In genomic region chr11:3205207-3205606, GRCm38 (mm10) we compare ENCODE assay signal across 20 mouse cellular contexts.
"Had no signal": no experiment of that assay in that cellular context is flagged by ENCODE, and none has a peak within 500 bp of the region (broad histone marks: within the 10 kb centered on the region; RNA-seq: fewer than 3 reads in every experiment).

No protein-coding gene starts in this region.

- H3K27me3 ChIP-seq: kidney, embryonic 15.5 days; megakaryocyte, embryonic 14.5 days; midbrain, embryonic 15.5 days; neural tube, embryonic 13.5 days; stomach, embryonic 15.5 days had no signal

- H3K4me1 ChIP-seq: stomach, embryonic 15.5 days had no signal

- ATAC-seq: lung, postnatal 0 days; midbrain, embryonic 15.5 days had no signal

- DNase-seq: kidney, adult 11 months; kidney, adult 8-10 months; kidney, postnatal 10 days; kidney, postnatal 36 days; layer of hippocampus, postnatal 36 days; lung, embryonic 14.5 days; lung, postnatal 36 days; retina, postnatal 1 day; right cerebral cortex, postnatal 25 days; spleen, adult 18-20 months; thymus, postnatal 25 days had no signal

- H3K9ac ChIP-seq: kidney, embryonic 15.5 days; lung, embryonic 14.5 days; midbrain, embryonic 15.5 days; neural tube, embryonic 13.5 days; stomach, embryonic 15.5 days had no signal

- H3K9me3 ChIP-seq: kidney, embryonic 15.5 days; megakaryocyte, embryonic 14.5 days; midbrain, embryonic 10.5 days; midbrain, embryonic 15.5 days; neural tube, embryonic 13.5 days; stomach, embryonic 15.5 days had no signal

- H3K4me2 ChIP-seq: kidney, embryonic 15.5 days; lung, embryonic 14.5 days; midbrain, embryonic 15.5 days; neural tube, embryonic 13.5 days; stomach, embryonic 15.5 days had no signal

- H3K27ac ChIP-seq: kidney, embryonic 15.5 days; left cerebral cortex, adult 2 months; midbrain, embryonic 10.5 days; midbrain, embryonic 15.5 days; neural tube, embryonic 13.5 days; stomach, embryonic 15.5 days had no signal

- H3K4me3 ChIP-seq: kidney, embryonic 15.5 days; left cerebral cortex, adult 2 months; megakaryocyte, embryonic 14.5 days; midbrain, embryonic 10.5 days; midbrain, embryonic 15.5 days; myocyte; neural tube, embryonic 13.5 days; stomach, embryonic 15.5 days had no signal
